Mouse (Mus musculus) left cerebral cortex, adult 18-20 months (tissue): ENCODE data around the gene Sox6. TPM values are rescaled to one million over a fixed set of nuclear protein-coding genes. Genes with fewer than 3 reads are reported as not detected.

Experiments used
- DNase-seq, 2 experiments: peaks; one replicate each; pipeline ENCODE4 v3.0.0; 2021 to 2022; ENCODE audit warnings: low spot score in 2 of 2, mixed read lengths in 1 of 2
- total RNA-seq, 2 experiments: library from RNA; stranded (reverse); gene quantifications; 2 replicates each; pipeline ENCODE4 v1.2.3; 2021

Gene Sox6
- total RNA-seq, 2 experiments from 2014 or later = 25.9 to 34.4 TPM

DNA sequence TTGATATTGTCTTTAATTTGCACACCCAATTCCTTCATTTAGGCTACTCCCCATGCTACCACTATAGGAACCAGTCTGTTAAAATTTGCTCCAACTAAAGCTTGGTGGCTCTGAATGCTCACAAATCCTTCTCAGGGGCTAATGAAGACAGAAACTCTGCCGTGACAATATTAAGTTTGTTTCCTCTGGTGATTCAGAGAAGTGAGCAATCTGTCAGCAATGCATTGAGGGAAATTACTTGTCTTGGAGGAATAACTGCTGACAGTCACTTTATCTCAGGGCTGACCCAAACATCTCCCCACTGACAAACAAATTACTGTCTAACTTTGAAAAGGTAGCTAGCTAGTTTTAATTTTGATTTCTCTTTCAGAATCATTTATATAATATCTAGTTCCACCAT, 463.8 kb downstream of the Sox6 start:
- DNase-seq = no peak

DNA sequence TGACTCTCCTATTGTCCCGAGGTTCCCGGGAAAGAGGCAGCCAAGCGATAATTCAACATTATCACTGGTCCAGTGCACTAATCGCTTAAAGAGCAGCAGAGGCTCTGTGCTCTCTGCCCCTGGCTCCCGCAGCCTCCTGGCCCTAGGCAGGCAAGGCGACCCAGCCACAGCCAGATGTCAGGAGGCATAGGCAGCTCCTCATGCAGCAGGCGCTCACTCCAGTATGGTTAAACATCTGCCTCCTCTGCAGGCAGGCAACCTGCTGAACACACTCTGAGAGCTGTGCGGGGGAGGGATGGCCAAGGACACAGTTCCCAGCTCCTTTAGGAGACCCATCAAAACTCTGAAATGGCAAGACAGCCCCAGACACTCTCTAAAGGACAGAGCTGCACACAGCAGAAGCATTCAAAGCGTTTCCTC, 469.8 kb downstream of the Sox6 start:
- no peak for DNase-seq

DNA sequence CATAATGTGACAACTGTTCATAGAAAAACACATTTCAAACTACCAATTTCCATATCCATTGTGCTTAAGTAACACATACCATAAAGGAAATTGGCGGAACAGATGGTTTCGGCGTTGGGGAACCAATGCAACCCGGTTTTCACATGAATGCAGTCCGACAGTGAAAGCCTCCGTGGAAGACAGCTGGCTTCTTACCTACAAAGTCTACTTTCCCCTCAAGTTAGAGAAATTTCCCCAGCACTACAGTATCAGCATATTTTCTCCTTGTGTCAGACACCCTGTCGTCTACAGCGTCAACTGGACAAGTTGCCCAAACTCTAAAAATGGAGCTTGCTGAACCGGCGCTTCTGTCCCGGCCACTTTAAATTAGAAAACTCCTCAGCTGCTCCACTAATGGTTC, 470.3 kb downstream of the Sox6 start:
- DNase-seq = peak in 1 of 2 experiments; percentile 4

DNA sequence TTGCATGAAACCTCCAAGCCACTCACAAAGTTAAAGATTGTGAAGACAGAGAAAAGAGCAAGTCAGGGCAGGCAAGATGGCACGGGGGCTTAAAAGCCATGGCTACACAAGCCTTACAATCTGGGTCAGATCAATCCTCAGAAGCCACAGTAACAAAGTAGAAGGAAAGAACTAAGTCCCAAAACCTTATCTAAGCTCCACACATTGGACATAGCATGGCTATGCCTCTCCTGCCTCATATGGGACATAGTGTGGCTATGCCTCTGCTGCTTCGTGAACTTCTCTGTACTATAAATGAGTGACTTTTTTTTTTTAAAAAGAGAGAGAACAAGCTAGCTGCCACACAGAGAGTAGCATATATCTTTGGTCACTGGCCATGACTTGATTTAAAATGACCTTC, 471.8 kb downstream of the Sox6 start:
- DNase-seq = no peak

DNA sequence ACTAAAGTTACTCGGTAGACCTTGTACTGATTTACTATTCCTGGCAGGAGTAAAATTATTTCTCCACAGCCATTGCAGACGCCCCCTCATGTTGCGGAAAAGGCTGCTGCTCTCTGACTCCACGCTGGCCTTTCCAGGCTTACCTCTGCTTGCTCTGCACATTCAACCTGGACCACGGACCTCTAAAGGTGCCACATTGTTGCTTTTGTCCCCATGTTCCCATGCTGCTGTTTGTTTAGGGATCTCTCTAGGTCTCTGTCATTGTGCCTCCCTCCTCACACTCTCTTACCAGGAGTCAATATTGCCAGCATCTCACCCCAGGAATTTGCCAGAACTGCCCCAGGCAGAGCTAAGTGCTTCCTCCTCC, 473.6 kb downstream of the Sox6 start:
- DNase-seq = no peak

DNA sequence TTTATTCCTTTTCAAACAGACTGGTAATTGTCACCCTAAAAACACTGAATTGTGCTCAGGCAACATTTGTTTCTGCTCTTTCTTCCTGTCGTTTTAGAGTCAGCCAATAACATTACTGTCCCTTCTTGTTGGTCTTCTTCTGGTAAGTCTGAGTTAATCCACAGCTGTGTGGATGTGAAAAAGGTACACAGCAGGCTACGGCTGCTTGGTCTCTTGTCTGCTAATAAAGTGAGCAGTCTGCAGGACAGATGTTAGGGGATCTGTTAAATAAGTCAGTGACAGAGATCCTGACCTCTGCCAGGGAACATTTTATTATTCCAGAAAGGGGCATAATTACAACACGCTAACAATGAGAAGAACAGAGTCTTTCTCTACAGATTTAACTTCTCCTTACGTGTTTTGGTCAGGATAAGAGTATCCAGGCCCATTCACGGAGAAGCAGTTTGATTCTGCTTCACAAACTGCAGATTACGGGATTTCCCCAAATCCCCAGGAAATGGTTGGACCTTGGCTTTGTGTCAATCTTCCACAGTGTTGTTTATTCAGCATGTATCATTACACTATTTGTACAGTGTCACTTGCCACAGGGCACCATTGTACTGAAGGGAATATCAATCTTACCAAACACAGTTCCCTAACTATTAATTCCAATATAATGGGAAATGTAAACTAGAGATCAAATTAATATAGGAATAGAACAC, 474.1 kb downstream of the Sox6 start:
- no peak for DNase-seq

DNA sequence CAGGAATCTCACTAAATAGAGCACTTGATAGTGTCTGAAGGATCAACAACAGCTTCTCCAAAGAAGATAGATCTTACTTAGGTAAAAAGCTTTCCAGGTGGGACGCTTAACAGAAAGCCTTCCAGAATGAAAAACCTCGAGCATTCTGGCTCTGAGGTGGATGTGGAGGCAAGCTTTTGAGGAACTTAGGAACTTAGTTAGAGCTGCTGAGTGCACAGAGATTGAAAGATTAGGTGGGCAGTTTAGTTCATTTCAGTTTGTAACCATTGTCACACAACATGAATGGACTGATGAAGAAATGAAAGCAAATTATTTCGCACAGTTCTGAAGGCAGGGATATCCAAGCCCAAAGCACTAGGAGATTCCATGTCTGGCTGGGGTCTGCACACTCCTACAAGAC, 481.9 kb downstream of the Sox6 start:
- no peak for DNase-seq

DNA sequence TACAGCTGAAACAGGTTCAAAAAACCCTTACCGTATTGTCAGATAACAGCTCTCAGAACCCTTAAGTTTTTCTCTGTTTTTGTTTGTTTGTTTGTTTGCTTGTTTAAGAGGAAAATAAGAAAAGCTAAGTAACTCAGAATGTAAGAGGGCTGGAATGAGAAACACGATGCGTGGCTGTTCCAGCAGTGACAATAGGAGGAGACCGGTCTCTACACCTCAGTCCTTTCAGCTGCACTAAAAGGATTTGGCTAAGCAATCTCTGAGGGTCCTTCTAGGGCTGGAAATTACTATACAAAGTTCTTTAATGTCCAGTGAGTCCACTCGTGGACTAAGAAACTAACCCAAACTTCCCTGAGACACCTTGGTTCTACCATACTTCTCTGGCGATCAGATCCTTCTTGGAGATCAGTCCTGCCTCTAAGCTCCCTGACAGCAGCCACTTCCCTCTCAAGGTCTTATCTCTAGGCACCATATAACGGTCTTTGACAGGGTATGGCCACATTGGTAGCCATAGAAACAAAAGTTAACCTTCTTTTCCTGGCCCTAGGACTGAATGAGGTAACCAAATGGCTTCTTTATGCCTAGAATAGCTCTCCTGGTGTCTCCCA, 488.3 kb downstream of the Sox6 start:
- no peak for DNase-seq

DNA sequence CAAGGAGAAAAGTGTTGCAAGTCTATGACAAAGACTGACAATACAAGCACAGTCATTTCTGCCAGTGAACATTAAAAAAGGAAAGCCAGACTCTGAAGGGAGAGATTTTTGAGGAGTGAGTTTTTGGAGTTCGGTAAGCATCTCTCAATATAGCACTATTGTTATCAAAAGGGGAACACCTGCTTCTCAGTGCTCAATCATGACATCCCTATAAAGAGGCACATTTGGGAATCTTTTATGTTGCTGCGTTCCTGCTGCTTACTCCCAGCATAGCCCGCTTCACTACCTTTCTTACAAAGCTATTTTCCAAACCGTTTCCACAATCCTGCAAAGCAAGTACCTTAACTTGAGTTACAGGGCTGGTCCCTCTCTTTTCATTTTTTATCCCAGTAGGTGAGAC, 488.9 kb downstream of the Sox6 start:
- no peak for DNase-seq

DNA sequence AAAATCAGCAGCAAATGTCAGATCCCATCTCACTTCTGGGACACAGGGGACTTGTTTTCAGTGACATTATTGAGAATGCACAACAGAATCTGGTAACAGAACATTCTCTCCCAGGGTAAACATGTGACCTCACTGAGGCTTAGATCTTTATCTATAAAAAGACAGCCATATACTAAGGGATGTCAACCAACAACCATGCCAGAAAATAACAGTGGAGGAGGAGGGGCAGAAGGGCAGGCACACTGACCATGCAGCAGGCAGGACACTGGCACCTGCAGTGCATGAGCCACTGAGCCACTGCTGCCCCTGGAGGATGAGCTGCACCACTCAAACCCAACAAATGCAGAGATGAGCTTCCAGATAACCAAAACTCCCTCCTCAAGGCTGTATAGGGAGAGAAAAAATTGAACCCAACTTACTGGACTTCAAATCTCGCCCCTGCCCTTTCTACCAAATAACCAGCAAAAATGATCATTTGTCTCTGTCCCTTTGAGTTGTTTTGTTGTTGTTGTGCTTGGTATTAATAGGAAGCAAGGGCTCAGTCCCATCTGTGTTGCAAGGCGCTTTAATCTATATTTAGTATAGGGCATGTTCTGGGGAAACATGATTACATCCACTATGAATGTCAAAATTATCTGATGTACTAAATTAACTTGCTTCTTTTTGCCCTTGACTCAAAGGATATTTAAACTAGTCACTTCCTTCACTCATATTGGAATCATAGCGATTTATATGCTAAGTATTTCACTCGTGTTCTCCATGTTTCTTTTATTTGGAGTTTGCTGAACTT, 492.8 kb downstream of the Sox6 start:
- no peak for DNase-seq

DNA sequence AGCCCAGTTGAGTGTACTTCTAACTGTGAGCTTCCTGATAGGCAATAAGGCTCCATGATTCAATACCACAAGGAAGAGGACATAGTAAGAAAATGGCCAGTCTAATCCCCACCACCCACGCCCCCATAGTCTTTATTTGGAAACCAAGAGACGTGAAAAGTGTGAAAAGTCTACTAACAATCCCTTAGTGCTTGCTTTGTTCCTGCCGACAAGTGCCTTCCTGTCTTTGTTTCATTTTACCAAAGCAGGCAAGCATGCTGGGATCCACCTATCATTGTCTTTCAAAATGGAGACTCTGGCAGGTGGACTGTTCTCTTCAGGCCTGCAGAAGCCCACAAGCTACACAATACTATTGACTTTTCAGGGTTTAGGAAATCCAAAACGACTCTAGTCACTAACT, 495.0 kb downstream of the Sox6 start:
- no peak for DNase-seq

DNA sequence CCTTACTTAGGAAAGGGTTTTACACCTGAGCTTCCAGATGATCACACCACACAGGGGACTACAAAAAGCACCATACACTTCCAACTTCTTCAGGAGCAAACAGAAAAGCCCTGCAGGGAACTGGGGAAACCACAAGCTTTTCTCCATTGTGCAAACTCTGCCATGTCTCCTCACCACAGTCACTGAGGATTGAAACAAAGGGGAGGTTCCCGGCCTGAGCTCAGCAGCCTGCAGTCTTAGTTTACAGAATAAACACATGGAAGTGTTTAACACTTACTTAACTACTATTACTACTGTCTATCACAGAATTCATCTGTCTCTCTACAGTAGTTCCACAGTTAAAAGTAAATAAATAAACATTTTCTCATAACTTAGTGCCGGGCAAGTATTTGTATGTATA, 498.3 kb downstream of the Sox6 start:
- DNase-seq = no peak

DNA sequence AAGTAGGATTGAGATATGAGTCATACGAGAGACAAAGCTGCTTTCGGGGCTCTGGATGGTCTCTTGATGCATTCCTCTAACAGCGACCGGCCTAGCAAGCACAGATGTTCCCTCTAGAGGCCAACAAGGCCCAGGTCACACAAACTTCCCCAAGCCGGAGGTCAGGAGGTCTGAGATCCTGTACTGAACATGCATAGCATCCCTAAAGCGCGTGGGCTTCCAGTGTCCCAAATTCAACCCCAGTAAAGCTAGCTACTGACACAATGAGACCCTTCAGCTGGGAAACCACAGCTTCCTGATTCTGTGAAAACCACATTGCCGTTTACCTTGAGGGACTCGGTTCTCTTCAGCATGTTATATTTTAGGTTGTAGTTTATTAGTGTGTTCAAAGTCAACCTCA, 499.6 kb downstream of the Sox6 start:
- no peak for DNase-seq

DNA sequence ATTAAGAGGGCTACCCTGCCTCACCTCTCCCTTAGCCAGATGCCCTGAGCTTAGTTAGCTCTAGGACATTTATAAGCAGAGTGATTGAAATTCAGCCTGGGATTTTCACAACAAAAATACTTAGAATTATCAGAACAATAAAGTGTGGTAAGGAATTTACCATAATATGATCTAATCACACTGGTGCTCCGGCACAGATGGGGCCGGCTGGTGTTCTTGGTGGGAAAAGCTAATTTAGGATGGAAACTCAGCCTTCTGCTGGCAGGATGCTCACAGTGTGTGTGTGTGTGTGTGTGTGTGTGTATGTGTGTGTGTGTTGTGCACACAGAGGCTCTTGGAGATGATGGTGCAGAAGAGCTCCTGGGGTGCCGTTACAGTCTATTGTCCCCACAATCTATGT, 501.0 kb downstream of the Sox6 start:
- no peak for DNase-seq

DNA sequence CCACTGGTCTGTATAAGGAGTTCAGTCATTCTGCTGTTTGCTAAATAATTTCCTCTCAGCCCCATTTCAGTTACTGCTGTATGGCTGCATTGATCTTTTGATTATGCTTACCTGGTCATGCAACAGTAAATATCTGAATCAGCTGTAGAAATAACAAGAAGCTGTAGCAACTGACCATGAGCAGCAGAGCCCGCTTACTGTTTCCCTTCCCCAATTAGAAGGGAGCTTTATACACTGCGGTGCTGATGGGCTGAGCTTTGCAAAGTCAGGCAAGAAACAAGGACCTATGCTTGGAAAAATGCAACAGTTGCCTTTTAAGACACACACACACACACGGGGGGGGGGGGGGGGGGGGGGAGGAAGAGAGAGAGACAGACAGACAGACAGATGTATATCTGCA, 502.1 kb downstream of the Sox6 start:
- DNase-seq = no peak

DNA sequence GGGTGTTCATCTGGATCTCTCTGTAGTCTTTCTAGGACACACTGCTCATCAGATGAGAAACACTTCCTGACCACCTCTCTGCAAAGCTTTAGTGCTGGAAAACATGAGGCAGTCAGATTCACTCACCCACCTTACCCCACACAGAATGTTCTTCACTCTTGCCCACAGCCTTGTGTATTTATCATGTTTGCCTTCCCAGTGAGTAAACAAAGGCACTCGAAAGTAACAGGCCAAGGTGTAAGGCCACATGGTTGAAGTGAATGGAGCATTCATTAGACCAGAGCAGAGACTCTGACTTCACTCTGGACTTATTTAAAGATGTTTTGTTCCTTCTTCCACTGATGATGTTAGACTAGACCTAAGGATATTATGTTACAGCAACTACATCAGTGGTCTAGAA, 506.7 kb downstream of the Sox6 start:
- no peak for DNase-seq

DNA sequence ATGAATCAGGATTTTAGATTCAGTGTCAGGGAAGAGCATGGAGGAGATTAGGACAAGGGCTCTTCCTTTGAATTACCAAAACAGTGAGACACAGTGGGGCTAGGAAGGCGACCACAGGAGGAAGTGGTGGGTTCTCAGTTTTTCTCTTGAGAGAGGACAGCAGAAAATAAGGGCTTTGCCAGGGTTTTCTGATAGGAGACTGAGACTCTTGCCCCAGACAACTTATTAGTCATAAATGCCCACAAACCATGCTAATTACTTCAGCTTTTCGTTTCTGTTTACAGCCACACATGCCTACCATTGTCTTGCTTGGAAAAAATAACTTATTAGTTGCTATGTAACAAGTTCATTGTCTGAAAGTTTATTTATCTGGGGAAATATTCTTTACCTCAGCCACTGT, 507.4 kb downstream of the Sox6 start:
- no peak for DNase-seq

DNA sequence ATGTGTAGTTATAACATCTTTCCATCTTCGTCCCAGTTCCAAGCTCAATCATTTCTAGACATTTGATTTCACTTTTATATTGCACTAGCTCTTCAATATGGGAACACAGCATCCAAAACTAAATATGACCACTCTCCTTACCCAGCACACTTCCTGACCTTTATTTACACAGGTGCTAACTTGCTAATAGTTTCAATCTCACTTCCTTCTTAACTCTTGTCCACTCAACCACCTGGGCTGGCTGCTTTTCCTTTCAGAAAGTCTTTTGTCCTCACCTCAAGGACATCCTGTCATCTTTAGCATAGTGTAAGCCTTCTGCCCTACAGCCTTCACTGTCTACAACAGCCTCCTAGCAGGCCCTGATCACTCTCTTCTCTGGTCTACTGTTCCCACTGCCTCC, 520.9 kb downstream of the Sox6 start:
- no peak for DNase-seq

DNA sequence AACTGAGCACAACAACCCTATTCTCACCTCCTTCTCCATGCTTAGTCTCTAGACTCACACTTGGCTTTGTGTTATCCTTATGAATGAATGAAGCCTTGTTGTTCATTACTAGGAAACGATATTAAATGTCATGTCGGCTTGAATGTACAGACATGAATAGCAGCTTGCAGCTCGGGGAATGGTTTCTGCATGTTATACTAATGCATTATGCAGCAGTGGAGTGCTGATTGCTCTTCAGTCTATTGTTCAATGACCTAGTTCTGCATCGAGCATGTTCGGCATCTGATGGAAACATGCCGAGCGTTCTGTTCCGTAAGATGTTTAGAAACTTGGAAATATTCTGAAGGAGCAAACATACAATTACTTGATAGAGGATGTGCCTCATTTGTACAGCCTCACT, 524.9 kb downstream of the Sox6 start:
- no peak for DNase-seq

DNA sequence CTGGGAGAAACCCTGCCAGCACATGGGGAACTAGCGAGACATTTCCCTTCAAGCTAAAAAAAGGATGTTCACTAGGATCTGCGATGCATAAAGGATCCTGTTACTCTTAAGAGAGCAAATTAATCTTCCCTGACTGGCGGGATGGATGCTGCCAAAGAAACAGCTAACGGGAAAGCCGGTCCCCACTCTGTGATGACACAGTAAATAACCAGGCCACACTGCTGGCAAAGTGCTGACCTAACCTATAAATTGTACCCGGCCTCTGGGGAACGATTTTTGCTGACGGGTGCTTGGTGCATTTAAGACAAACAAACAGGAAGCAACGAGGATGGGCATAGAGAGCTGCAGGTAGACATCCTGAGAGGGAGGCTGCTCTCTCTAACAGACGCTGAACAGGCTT, 526.8 kb downstream of the Sox6 start:
- no peak for DNase-seq

DNA sequence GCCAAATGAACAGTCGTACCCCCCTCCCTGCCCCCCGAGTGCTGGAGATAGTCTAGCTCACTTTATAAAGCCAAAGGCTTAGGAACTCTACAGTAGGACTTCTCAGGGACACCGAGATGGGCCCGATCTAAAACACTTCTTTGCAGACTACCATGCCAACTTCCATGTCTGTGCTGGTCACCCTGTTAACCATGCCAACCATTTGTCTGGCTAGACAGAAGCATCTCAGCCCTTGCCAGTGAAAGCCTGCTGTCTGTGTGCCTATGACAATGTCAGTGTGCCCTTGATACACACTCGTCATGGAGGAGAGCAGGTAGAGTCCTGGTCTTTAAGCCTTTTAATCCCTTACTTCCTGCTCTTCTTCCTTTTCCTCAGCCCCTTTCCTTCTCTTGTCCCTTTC, 527.5 kb downstream of the Sox6 start:
- DNase-seq = no peak

DNA sequence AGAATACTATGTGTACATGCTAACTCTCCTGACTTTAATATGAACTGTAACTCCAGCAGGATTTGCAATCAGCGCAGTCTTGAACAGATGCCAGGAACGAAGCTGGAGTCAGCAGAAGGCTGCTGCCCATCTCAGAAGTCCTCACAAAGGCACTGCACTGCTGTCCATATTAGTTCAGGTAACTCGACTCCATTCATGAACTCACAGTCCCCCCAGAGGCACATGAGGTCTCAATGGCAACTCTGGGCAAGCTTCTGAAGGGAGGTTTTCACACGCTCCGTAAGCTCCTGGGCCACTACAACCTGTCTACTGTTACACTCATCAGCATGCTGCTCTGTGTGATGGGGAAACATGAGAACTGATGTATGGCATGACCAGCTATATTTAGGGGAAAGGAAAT, 528.6 kb downstream of the Sox6 start:
- no peak for DNase-seq

DNA sequence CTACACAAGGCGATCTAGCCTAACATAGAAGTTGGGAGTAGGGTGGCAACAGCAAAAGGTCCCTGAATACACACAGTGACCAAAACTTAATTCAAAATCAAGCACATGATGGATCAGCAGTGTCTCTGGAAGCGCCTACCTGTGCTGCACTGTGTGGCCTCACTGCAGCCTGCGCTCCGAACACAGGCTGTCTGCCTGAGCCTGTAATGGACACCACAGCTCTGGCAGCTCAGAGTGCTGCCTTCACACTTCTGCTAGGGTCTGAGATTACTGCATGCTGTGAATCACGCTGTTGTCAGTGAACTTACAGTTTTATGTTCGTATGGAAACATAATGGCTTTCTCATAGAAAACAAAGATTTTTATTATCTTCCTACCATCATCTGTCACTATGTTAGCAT, 532.2 kb downstream of the Sox6 start:
- DNase-seq = no peak
